Mouse (Mus musculus) embryonic fibroblast, embryonic 13.5 days (primary cell): ENCODE measurements at regions not wholly inside any gene's neighbourhood (a gene's known extent, or its start where the extent isn't known, plus 50 kb on each side); places are given as distances from the start of the nearest gene placed in this dataset.

Experiments used
- CTCF ChIP-seq: IDR thresholded peaks from 2 replicates; pipeline ENCODE4 v1.5.1; 2011; ENCODE audit warnings: mild to moderate bottlenecking, control low read depth, low read length, moderate library complexity, borderline replicate concordance; ENCODE audit not compliant: insufficient read depth
- POLR2A ChIP-seq: IDR thresholded peaks from 2 replicates; pipeline ENCODE4 v1.6.1; 2011; ENCODE audit warnings: low read depth, mild to moderate bottlenecking, control low read depth, low read length, moderate library complexity

GRCm38 (mm10) chr3:140012522-140012921 lies 807.0 kb downstream of the Stpg2 start:
- no peak for TF ChIP-seq POLR2A
- TF ChIP-seq CTCF: no peak
